Mouse (Mus musculus) embryonic stem cell, embryonic (primary cell): ENCODE data around the gene Ang.

Experiments
- CTCF ChIA-PET, 4 experiments: fragments of 300-600 bp in 2 of 4; fragments of 350-600 bp in 2 of 4; sonication (Branson Sonifier 250); formaldehyde crosslinking; loops; one replicate each; lab custom pipeline; 2022; ENCODE audit warnings: inconsistent platforms in 2 of 4; lab: Charles Lee
- POLR2A ChIA-PET, 4 experiments: fragments of 300-600 bp in 2 of 4; fragments of 350-600 bp in 2 of 4; sonication (Branson Sonifier 250); formaldehyde crosslinking; loops; one replicate each; lab custom pipeline; 2022; ENCODE audit warnings: antibody characterized with exemption in 4 of 4, inconsistent platforms in 1 of 4; lab: Charles Lee

Ang gene

GRCm38 (mm10) chr14:51142568-51142967 lies 51.6 kb downstream of the Ang start:
- ChIA-PET CTCF (no interaction called here), POLR2A (no interaction called here)

GRCm38 (mm10) chr14:51143287-51143686 lies 52.3 kb downstream of the Ang start:
- CTCF ChIA-PET: no interaction called here
- POLR2A ChIA-PET: no interaction called here

- ChIA-PET POLR2A (no interaction called here), CTCF (no interaction called here)
Observed at GRCm38 (mm10) chr14:51143937-51144336, 53.0 kb downstream of the Ang start.

- ChIA-PET CTCF (no interaction called here), POLR2A (no interaction called here)
Observed at GRCm38 (mm10) chr14:51144451-51144850, 53.5 kb downstream of the Ang start.

GRCm38 (mm10) chr14:51145521-51145920 lies 54.6 kb downstream of the Ang start:
- POLR2A ChIA-PET: no interaction called here
- CTCF ChIA-PET: no interaction called here

GRCm38 (mm10) chr14:51146685-51147084 lies 55.7 kb downstream of the Ang start, which contains the start of gene Rnase1:
TSS of gene Rnase1 (minus strand) at chr14:51146785.
- ChIA-PET POLR2A (no interaction called here), CTCF (interaction anchor here in 1 of 4 experiments (0.6 kb wide), 1 partner anchor 26 kb away, joined by 3 read pairs; no protein-coding TSS in a partner anchor)

DNA sequence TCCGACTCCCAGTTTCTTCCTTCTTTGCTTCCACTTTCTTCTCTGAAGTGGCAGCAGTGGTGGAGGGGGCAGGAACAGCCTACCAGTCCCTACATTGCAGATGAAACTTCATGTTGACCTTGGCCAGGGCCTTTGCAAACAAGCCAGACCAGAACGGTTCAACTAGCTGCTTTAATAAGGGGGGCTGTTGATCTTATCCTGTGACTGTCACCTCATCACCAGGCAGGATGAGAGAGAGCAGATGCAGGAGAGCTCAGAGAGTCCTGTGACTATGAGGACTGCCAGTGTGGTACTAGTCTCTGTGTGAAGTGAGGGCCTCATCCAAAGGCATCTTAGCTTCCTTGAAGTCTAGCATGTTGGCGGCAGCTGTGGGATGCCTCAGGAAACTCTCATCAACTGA lies 57.1 kb downstream of the Ang start:
- CTCF ChIA-PET: interaction anchor here in 2 of 4 experiments (0.5 to 0.6 kb wide), 2 partner anchors 79 to 166 kb away, joined by 3 read pairs; no protein-coding TSS in a partner anchor

GRCm38 (mm10) chr14:51149164-51149563 lies 58.2 kb downstream of the Ang start:
- POLR2A ChIA-PET: interaction anchor here in 1 of 4 experiments (1.1 kb wide), 1 partner anchor 14 kb away, joined by 3 read pairs; no protein-coding TSS in a partner anchor

More for the DNA sequence above, 57.1 kb downstream of the Ang start:
- POLR2A ChIA-PET: interaction anchor here in 1 of 4 experiments (0.9 kb wide), 1 partner anchor 24 kb away, joined by 3 read pairs; the partner anchor contains the start of gene Rnase6

DNA sequence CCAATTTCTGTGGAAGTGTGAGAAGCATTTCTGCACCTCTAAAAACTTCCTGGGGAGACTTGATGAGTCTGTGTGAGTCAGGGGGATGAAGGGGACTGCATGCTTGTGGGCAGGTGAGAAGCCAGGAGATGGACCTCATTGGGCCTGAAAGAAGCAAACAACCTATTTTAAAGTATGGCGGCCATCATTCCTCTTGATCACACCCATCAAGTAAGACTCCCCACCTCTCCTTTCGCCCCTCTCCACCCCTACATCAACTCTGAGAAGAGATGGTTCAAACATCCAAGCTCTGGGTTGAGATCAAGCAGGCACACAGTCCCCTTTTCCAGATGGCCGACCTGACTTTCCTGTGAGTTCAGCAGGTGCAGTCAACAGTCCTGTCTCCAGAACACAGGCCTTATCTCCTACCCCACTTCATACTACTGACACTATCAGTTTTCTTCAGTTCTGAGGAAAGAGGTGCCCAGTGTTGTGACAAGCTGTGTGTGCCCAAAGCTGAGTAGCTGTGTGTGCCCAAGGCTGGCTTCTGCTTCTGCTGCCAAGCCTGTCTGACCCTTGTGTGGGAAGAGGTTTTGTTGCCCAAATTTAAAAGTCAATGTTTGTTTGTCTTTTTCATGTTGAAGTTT lies 59.4 kb downstream of the Ang start:
- ChIA-PET POLR2A (no interaction called here), CTCF (no interaction called here)

More at GRCm38 (mm10) chr14:51149164-51149563, 58.2 kb downstream of the Ang start:
- CTCF ChIA-PET: no interaction called here
